Mouse (Mus musculus) liver, postnatal 0 days (tissue): ENCODE measurements around the gene Mrpl21.

Experiments
- CTCF ChIP-seq: sonication (generic); IDR thresholded peaks from 2 replicates; pipeline ENCODE4 v1.5.1; 2016; ENCODE audit warnings: antibody characterized with exemption, low read depth
- EP300 ChIP-seq: IDR thresholded peaks from 2 replicates; pipeline ENCODE4 v1.6.1; 2016; ENCODE audit warnings: antibody characterized with exemption, low read depth, mild to moderate bottlenecking

- no peak for TF ChIP-seq EP300
- TF ChIP-seq CTCF: peak; percentile 12; the same call in 1 of the 2 replicates
Measured at GRCm38 (mm10) chr19:3323201-3323621, 40.5 kb downstream of the Mrpl21 start.
